Mouse (Mus musculus): Measurements from ENCODE around the gene Lpin2. TPM values are rescaled to one million over a fixed set of nuclear protein-coding genes. Genes with fewer than 3 reads are reported as not detected.

Lpin2 gene
- total RNA-seq (2021), result 10 to 100 TPM; 81.0 to 85.1 TPM

GRCm38 (mm10) chr17:71182211-71182721 lies at the start of gene Lpin2:
Gene Lpin2 (plus strand): TSS chr17:71182560.
- DNase-seq (ENCODE audit: low spot score in 2 of 2), result peak; percentile 13
- intact Hi-C loops (cut with DNase I), result loop anchor here (5.0 kb wide), 3 partner anchors 55 to 180 kb away; partner anchors contain the start of genes Myl12a and Myom1

DNA sequence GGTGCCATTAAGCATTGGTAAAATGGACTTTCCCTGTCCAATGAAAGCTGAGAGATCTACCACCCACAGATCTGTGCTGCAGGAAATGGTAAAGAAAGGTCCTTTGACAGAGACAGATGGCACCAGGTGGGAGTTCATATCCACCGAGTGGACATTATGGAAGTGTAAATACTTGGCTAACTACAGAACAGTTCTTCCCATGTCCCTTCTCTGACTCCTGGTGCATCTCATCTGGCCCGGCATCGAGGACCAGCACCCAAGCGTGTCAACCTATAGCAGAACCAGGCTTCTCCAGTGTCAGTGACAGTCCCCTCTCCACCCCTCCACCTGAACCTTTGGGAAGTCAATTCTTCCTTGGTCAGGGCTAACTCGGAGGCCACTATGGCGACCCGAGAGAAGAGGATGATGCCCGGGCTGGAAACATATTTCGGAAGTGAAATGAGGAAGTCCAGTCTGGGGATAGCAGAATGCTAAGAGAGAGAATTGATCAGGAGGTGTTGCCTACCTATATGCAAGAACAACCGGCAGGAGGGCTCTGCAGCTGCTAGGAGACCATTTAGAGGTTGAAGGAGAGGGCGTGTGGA lies 49.4 kb upstream of the Lpin2 start:
- DNase-seq (ENCODE audit: low spot score in 2 of 2), result no peak
- intact Hi-C loops (cut with DNase I), result no loop called here

GRCm38 (mm10) chr17:71134441-71134955 lies 47.9 kb upstream of the Lpin2 start:
- intact Hi-C loops (cut with DNase I), result no loop called here
- DNase-seq (ENCODE audit: low spot score in 2 of 2), result no peak

DNA sequence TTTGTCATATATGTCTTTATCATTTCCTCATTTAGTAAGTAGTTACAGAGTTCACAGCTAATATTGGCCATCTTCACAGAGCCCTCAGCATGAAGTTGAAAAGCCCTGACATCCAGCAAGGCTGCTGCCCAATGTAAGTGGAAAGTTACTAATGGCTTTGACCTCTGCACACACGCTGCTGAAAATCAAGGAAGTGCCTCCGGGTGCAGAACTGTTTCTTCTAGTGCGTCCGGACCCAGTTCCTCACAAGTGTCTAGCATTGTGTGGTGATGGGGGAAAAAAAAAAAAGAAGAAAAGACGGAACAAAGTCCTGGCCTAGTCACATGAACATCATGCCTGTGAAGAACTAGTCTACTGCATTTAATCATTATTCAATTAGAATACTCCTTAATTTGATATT lies 47.3 kb upstream of the Lpin2 start:
- intact Hi-C loops (cut with DNase I), result no loop called here
- DNase-seq (ENCODE audit: low spot score in 2 of 2), result peak in 1 of 2 experiments; percentile 24

GRCm38 (mm10) chr17:71135866-71136265 lies 46.5 kb upstream of the Lpin2 start:
- DNase-seq (ENCODE audit: low spot score in 2 of 2), result no peak
- intact Hi-C loops (cut with DNase I), result no loop called here

DNA sequence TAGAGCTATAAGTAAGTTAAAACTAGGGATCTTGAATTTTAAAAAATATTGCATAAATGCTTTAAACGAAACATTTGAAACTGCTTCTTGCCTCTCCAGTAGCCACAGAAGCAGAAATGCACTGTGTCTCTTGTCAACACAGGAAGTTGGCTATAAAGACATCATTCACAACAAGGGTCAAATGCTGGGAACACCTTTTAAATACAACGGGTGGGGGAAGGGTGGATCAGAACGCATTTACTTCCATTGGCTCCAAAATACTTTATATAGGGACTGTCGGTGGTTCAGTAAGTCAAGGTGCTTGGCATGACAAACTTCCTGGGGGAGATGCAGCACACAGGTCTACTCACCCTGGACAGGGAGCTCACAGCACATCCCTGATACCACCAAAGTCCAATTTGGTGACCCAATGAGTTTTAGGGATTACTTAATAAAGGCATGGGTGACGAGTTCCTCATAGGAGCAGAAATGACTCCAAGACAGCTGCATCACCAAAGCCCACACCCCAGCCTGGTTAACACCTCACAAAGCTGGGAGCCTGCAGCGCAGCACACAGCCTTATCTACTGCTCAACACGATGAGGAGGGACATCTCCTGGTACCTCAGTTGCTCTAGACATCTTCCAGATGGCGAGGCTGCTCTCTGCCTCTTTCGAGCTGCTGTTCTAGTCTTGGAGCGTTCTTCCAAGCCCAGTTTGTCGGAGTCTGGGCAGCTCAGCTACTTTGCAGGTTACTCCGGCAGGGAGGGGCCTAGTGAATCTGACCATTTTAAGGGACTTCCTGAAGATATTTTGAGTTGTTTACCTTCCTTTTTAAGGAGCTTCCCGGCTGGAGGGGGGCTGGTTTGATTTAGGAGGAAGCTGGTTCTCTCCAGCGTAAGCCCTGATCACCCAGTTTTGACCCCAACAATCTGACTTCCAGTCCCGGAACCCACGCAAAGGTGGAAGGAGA lies 45.7 kb upstream of the Lpin2 start:
- intact Hi-C loops (cut with DNase I), result no loop called here
- no peak for DNase-seq (ENCODE audit: low spot score in 2 of 2)

- DNase-seq (ENCODE audit: low spot score in 2 of 2), result no peak
- intact Hi-C loops (cut with DNase I), result no loop called here
Measured at GRCm38 (mm10) chr17:71137334-71137721, 45.0 kb upstream of the Lpin2 start.

DNA sequence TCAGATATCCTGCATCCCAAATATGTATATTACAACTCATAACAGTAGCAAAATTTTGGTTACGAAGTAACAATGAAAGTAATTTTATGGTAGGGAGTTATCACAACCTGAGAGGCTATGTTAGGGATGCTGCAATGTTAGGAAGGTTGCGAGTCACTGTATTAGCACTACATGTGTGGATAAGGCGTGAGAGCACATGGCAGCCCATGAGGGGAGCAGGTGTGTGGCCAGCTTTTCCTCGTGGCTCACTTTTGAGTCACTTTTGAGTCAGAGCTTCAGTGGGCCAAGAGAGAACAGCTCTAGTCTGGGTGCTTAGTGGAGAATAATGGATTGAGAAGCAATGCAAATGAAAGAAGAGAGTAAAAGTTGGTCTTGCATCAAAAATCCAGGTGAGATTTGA lies 40.3 kb upstream of the Lpin2 start:
- DNase-seq (ENCODE audit: low spot score in 2 of 2), result peak in 1 of 2 experiments; percentile 31
- intact Hi-C loops (cut with DNase I), result no loop called here

- DNase-seq (ENCODE audit: low spot score in 2 of 2), result no peak
- intact Hi-C loops (cut with DNase I), result no loop called here
Measured at GRCm38 (mm10) chr17:71143155-71143554, 39.2 kb upstream of the Lpin2 start.

DNA sequence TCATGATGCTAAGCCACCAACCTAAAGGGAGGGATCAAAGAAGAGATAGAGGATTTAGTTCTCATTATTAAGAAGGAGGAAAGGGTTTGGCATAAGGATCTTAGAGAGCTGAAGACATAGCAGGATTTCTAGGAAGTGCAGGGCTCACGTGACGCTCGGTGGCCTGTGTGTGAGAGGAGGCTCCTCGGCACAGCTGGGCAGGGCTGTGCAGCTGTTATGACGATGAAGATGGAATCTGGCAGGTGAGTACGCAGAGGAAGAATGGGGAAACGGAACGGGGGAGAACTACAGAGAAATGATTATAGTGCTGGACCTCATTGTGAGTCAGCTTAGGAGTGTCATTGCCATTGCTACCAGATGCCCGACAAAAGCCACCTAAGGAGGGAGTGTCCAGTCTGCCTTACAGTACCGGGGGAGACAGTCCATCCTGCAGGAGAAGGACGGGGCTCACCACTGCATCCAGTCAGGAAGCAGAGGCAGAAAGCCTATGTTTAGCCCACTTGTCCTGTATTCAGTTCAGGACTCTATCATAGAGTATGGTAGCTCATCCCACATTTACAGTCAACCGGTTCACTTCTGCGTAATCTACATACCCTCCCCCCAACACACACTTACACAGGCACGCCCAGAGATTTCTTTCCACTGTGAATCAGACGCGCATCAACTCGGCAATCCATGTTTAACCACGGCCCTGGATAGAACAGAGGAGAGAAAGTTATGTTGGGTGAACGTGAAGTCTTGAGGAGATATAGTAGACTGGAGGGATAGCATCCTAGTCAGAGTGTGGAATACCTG lies 37.8 kb upstream of the Lpin2 start:
- intact Hi-C loops (cut with DNase I), result no loop called here
- no peak for DNase-seq (ENCODE audit: low spot score in 2 of 2)

- no peak for DNase-seq (ENCODE audit: low spot score in 2 of 2)
- intact Hi-C loops (cut with DNase I), result no loop called here
Measured at GRCm38 (mm10) chr17:71145248-71145961, 37.0 kb upstream of the Lpin2 start.

DNA sequence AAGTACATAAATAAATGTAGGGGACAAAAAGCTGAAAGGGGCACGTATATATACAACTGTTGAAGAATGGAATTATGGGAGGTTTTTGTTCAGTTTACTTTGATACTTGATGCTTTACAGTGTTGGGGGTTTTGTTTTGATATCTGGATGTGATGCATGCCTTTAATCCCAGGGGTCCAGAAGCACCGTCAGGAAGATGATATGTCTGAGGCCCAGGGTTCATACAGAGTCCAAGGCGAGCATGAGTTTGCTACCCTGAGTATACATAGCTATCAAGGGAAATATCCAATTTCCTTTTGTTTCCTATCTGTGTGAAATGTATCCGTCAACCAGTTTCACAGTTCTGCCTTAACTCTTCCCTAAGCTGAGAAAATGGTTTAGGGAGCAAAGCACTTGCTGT lies 29.0 kb upstream of the Lpin2 start:
- intact Hi-C loops (cut with DNase I), result no loop called here
- no peak for DNase-seq (ENCODE audit: low spot score in 2 of 2)

GRCm38 (mm10) chr17:71155271-71155670 lies 27.1 kb upstream of the Lpin2 start:
- no peak for DNase-seq (ENCODE audit: low spot score in 2 of 2)
- intact Hi-C loops (cut with DNase I), result no loop called here

GRCm38 (mm10) chr17:71159152-71159567 lies 23.2 kb upstream of the Lpin2 start:
- intact Hi-C loops (cut with DNase I), result no loop called here
- DNase-seq (ENCODE audit: low spot score in 2 of 2), result no peak

DNA sequence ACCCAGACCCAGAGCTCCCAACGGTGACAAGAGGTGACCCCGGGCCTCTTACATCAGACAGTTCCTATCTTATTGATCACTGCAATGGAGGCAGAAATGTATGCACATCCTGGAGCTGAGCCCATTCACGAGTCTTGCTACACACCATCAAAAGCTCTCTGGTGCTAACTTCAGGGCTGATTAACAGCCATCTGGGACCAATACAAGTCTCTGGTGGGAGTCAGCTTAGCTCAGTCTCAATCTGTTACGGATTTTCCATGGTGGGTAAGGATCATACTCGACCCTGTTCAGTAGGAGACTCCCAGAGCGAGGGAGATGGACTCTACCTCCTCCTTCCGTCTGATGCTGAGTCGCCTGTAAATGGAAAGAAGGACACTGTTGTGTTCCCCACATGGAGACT lies 22.6 kb upstream of the Lpin2 start:
- intact Hi-C loops (cut with DNase I), result no loop called here
- no peak for DNase-seq (ENCODE audit: low spot score in 2 of 2)

- no peak for DNase-seq (ENCODE audit: low spot score in 2 of 2)
- intact Hi-C loops (cut with DNase I), result no loop called here
Measured at GRCm38 (mm10) chr17:71160244-71160995, 21.9 kb upstream of the Lpin2 start.

- intact Hi-C loops (cut with DNase I), result no loop called here
- peak; percentile 34 to 79 for DNase-seq (ENCODE audit: low spot score in 2 of 2)
Measured at GRCm38 (mm10) chr17:71164991-71165390, 17.4 kb upstream of the Lpin2 start.

DNA sequence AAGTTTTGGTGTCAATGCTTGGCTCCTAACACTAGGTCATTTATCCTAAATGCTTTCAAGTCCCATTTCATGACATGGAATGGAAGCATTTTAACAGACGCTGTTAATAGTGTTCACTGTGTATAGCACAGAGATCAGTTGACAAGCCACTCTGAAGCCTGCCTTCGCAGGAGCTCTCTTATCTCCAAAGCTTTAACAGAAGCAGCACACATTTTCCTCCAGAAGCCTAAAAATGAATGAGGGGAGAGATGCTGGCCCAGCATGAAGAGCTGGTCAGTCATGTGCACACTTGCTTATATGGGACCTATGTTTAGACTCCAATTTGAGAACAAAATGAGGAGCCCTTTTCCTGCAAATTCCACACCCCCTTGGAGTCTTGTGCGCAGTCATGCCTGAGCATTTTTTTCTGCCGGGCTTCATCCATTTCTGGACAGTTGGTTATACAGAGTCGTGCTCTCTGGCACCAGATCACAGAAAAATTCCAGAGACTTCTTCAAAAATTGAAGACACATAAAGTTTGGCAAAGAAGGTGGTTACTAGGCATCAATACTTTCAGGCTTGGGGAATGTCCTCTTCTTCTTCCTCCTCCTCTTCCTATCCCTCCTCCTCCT lies 14.1 kb upstream of the Lpin2 start:
- intact Hi-C loops (cut with DNase I), result loop anchor here (2.0 kb wide), 1 partner anchor 44 kb away; no protein-coding TSS in a partner anchor
- DNase-seq (ENCODE audit: low spot score in 2 of 2), result no peak

Measured in left cerebral cortex, postnatal 25 days (tissue).